Mouse (Mus musculus) frontal cortex, postnatal 10 days (tissue): ENCODE results near the gene Gm20388.

Source experiments
- DNase-seq, 2 experiments: peaks; one replicate each; pipeline ENCODE4 v3.0.0; 2022; ENCODE audit warnings: low spot score in 2 of 2, mixed read lengths in 1 of 2

Gm20388 gene

GRCm38 (mm10) chr8:121084210-121084951 is 1173.7 kb downstream of the Gm20388 start, which contains the start of gene Foxf1:
Gene Foxf1, plus strand, starts transcription at chr8:121084386.
- DNase-seq, result no peak

GRCm38 (mm10) chr8:121085011-121085410 is 1174.4 kb downstream of the Gm20388 start:
- DNase-seq, result no peak

GRCm38 (mm10) chr8:121085561-121085960 is 1174.9 kb downstream of the Gm20388 start:
- no peak for DNase-seq

GRCm38 (mm10) chr8:121086004-121086900 is 1175.6 kb downstream of the Gm20388 start:
- no peak for DNase-seq

- DNase-seq, result no peak
These were observed 1177.6 kb downstream of the Gm20388 start for GRCm38 (mm10) chr8:121088281-121088680.

GRCm38 (mm10) chr8:121088871-121089630 is 1178.4 kb downstream of the Gm20388 start:
- DNase-seq, result no peak

- no peak for DNase-seq
These were observed 1179.2 kb downstream of the Gm20388 start for GRCm38 (mm10) chr8:121089631-121090380.

- DNase-seq, result no peak
These were observed 1180.1 kb downstream of the Gm20388 start for GRCm38 (mm10) chr8:121090716-121091115.

GRCm38 (mm10) chr8:121092141-121092540 is 1181.5 kb downstream of the Gm20388 start:
- no peak for DNase-seq

- peak in 1 of 2 experiments; percentile 79 for DNase-seq
These were observed 1182.0 kb downstream of the Gm20388 start for GRCm38 (mm10) chr8:121092627-121093026.

GRCm38 (mm10) chr8:121093496-121093895 is 1182.9 kb downstream of the Gm20388 start:
- no peak for DNase-seq

- DNase-seq, result peak; percentile 46 to 65
These were observed 1193.6 kb downstream of the Gm20388 start for GRCm38 (mm10) chr8:121104049-121104818.

- DNase-seq, result peak; percentile 97 to 99
These were observed 1197.3 kb downstream of the Gm20388 start, which contains the start of gene Mthfsd for GRCm38 (mm10) chr8:121107668-121108656. Gene Mthfsd, minus strand, starts transcription at chr8:121108392.

- no peak for DNase-seq
These were observed 1198.0 kb downstream of the Gm20388 start for GRCm38 (mm10) chr8:121108657-121109056.

- DNase-seq, result no peak
These were observed 1200.7 kb downstream of the Gm20388 start for GRCm38 (mm10) chr8:121111145-121111907.

GRCm38 (mm10) chr8:121113261-121113660 is 1202.6 kb downstream of the Gm20388 start:
- peak; percentile 77 to 93 for DNase-seq

- no peak for DNase-seq
These were observed 1204.5 kb downstream of the Gm20388 start for GRCm38 (mm10) chr8:121115136-121115535.

- peak; percentile 48 to 57 for DNase-seq
These were observed 1205.3 kb downstream of the Gm20388 start, which contains the start of gene Foxc2 for GRCm38 (mm10) chr8:121115948-121116347. Gene Foxc2, plus strand, starts transcription at chr8:121116171.
